Mouse (Mus musculus) megakaryocyte, embryonic 14.5 days (primary cell): Measurements from ENCODE around the gene Gcnt3.

Experiments
- FLI1 ChIP-seq: IDR thresholded peaks from 2 replicates; pipeline ENCODE4 v1.6.1; 2012; ENCODE audit warnings: low read length, inconsistent platforms, mixed read lengths
- GATA1 ChIP-seq: IDR thresholded peaks from 3 replicates; pipeline ENCODE4 v1.6.1; 2012; ENCODE audit warnings: mixed read lengths, low read length, inconsistent platforms, borderline replicate concordance

- TF ChIP-seq GATA1, result no peak
- TF ChIP-seq FLI1, result no peak
These were observed 3.2 kb downstream of the Gcnt3 start for GRCm38 (mm10) chr9:70034702-70035101.
